In the genomic region with DNA sequence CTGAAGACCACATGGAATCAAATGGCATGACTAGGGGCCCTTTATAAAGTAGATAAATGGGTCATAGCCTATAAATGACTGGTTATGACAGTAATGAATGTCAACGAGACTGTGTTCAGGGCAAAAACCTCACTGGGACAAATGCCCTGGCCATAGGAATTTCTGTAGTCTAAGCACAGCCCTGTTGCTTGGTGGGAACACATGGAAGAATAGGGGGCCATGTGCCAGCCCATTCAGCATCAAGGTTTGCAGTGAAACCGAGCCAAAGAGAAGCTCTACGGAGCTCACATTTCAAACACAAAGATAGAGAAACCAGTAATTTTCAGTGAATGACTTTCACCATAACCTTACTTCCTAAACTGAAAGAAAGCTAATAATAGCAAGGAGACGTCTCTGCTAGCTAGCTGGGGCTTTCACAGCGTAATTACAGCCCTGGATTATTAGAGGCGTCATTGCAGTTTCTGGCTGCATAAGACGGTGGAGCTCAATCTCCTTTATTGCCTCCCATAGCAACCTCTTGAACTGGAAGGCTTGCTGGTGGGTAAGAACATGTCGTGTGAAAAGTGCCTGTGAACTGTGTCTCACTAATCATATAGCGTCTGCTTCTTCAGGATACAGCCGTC, we compare ENCODE assay signal across 17 mouse cellular contexts.
A peak's percentile ranks its signal among the peaks of the same experiment; 100 is the strongest.
DNase-seq lines count a peak whose midpoint lies in the region; ATAC-seq and TF ChIP-seq lines count a peak whose summit lies in the region.
"Had no signal": no experiment of that assay in that cellular context is flagged by ENCODE, and none has a peak within 500 bp of the region (broad histone marks: within the 10 kb centered on the region; RNA-seq: fewer than 3 reads in every experiment).

No protein-coding gene starts in this region.

- no peaks in the 10 kb centered on the region; the same call in 1 of the 2 replicates for H3K4me1 ChIP-seq in hindbrain, embryonic 15.5 days (replicated peaks)
- H3K4me1 ChIP-seq in hindbrain, embryonic 11.5 days (replicated peaks; ENCODE audit: control insufficient read depth, insufficient read depth, low read length): no peaks in the 10 kb centered on the region
- H3K4me1 ChIP-seq in midbrain, postnatal 0 days (ENCODE audit: insufficient read depth, low read length): no peaks in the 10 kb centered on the region
- H3K4me1 ChIP-seq: liver, embryonic 15.5 days had no signal

- H3K4me2 ChIP-seq in hindbrain, embryonic 15.5 days: 0 out of 2 replicates have a peak overlapping the region, but pooled peaks have one; percentile 19
- no peak overlapping the region for H3K4me2 ChIP-seq in hindbrain, embryonic 11.5 days (replicated peaks; ENCODE audit: low read depth, low read length)
- no peak overlapping the region for H3K4me2 ChIP-seq in midbrain, postnatal 0 days (ENCODE audit: low read depth, low read length, poor library complexity, severe bottlenecking)
- H3K4me2 ChIP-seq: liver, embryonic 15.5 days had no signal

- H3K4me3 ChIP-seq in hindbrain, embryonic 15.5 days: no peak overlapping the region
- no peak overlapping the region for H3K4me3 ChIP-seq in hindbrain, embryonic 11.5 days (ENCODE audit: low read depth, low read length)
- H3K4me3 ChIP-seq in midbrain, postnatal 0 days (ENCODE audit: low read depth, low read length): no peak overlapping the region
- H3K4me3 ChIP-seq: liver, embryonic 15.5 days had no signal

- no peaks in the 10 kb centered on the region for H3K36me3 ChIP-seq in hindbrain, embryonic 15.5 days
- H3K36me3 ChIP-seq in hindbrain, embryonic 11.5 days (ENCODE audit: control insufficient read depth, insufficient read depth, low read length): no peaks in the 10 kb centered on the region
- H3K36me3 ChIP-seq in midbrain, postnatal 0 days (ENCODE audit: insufficient read depth, low read length): no peaks in the 10 kb centered on the region
- H3K36me3 ChIP-seq: liver, embryonic 15.5 days had no signal

- 57% methylated on average over 10 of the region's 10 CpGs for WGBS in hindbrain, embryonic 15.5 days
- 80% methylated on average over 10 of the region's 10 CpGs for WGBS in hindbrain, embryonic 11.5 days
- 54% methylated on average over 10 of the region's 10 CpGs for WGBS in midbrain, postnatal 0 days

- H3K27ac ChIP-seq in hindbrain, embryonic 15.5 days (replicated peaks): no peak overlapping the region
- no peak overlapping the region for H3K27ac ChIP-seq in hindbrain, embryonic 11.5 days (ENCODE audit: low read depth, low read length)
- H3K27ac ChIP-seq in midbrain, postnatal 0 days (ENCODE audit: low read depth, low read length): no peak overlapping the region
- H3K27ac ChIP-seq: liver, embryonic 15.5 days had no signal

- no peak for DNase-seq in frontal cortex, postnatal 36 days (ENCODE audit: low spot score in 2 of 2)
- DNase-seq in hindbrain, embryonic 11.5 days (ENCODE audit: low spot score): no peak
- peak; percentile 78 for DNase-seq in brain, embryonic 14.5 days (ENCODE audit: low read depth)
- peak; percentile 31 for DNase-seq in midbrain, postnatal 0 days (ENCODE audit: low spot score)
- no peak for DNase-seq in frontal cortex, postnatal 25 days (ENCODE audit: low spot score in 2 of 2)
- DNase-seq: adrenal gland, postnatal 10 days; B cell, adult 2 months; cerebellum, adult 9-11 months; gastrocnemius, postnatal 36 days; heart, postnatal 14 days; right cerebral cortex, adult 18-20 months; thymus, adult 18-20 months had no signal

- H3K9me3 ChIP-seq in hindbrain, embryonic 15.5 days: no peaks in the 10 kb centered on the region
- no peaks in the 10 kb centered on the region for H3K9me3 ChIP-seq in hindbrain, embryonic 11.5 days (ENCODE audit: control insufficient read depth, low read length)
- H3K9me3 ChIP-seq in midbrain, postnatal 0 days (ENCODE audit: low read length): no peaks in the 10 kb centered on the region
- H3K9me3 ChIP-seq: liver, embryonic 15.5 days had no signal

- H3K9ac ChIP-seq in hindbrain, embryonic 15.5 days: no peak overlapping the region
- no peak overlapping the region for H3K9ac ChIP-seq in hindbrain, embryonic 11.5 days (ENCODE audit: low read depth, low read length)
- H3K9ac ChIP-seq in midbrain, postnatal 0 days (replicated peaks; ENCODE audit: low read length, poor library complexity, severe bottlenecking): no peak overlapping the region
- H3K9ac ChIP-seq: liver, embryonic 15.5 days had no signal

- TF ChIP-seq CTCF in brain, embryonic 14.5 days (IDR thresholded peaks at IDR 0.05; ENCODE audit: borderline replicate concordance, extremely low read depth, insufficient read depth, insufficient read length): no peak
- no peak for TF ChIP-seq CTCF in midbrain, postnatal 0 days (IDR thresholded peaks at IDR 0.05)

- ATAC-seq in frontal cortex, adult (ENCODE audit: low TSS enrichment): 0 out of 2 replicates have a peak, but pooled peaks have one; percentile 20
- no peak for ATAC-seq in hindbrain, embryonic 15.5 days (ENCODE audit: low FRiP score, low read depth)
- no peak for ATAC-seq in hindbrain, embryonic 11.5 days (ENCODE audit: low FRiP score)
- no peak for ATAC-seq in midbrain, postnatal 0 days (ENCODE audit: low FRiP score)
- ATAC-seq: intestine, embryonic 16.5 days; lung, postnatal 0 days had no signal

- no peaks in the 10 kb centered on the region for H3K27me3 ChIP-seq in hindbrain, embryonic 15.5 days
- H3K27me3 ChIP-seq in hindbrain, embryonic 11.5 days (ENCODE audit: control insufficient read depth, insufficient read depth, low read length): no peaks in the 10 kb centered on the region
- no peaks in the 10 kb centered on the region for H3K27me3 ChIP-seq in midbrain, postnatal 0 days (ENCODE audit: insufficient read depth, low read length)
- H3K27me3 ChIP-seq: liver, embryonic 15.5 days had no signal

- TF ChIP-seq POLR2A in brain, embryonic 14.5 days (IDR thresholded peaks at IDR 0.05; ENCODE audit: borderline replicate concordance, extremely low read depth, insufficient read depth, insufficient read length, poor library complexity, severe bottlenecking): no peak

Comparison
In these comparisons a context has a peak if more than half of its experiments do, and no peak if none do; other contexts are left out.
1. DNase-seq: peak in brain, embryonic 14.5 days (single experiment) and midbrain, postnatal 0 days (single experiment); none in frontal cortex, postnatal 36 days (0 of 2), hindbrain, embryonic 11.5 days (single experiment) and frontal cortex, postnatal 25 days (0 of 2).